In genomic region chr3:137853011-137853410, GRCm38 (mm10) we compare ENCODE assay signal across 8 mouse cellular contexts. TPM values are rescaled to one million over a fixed set of nuclear protein-coding genes. Genes with fewer than 3 reads are reported as not detected.
DNase-seq lines count a peak whose midpoint lies in the region; ATAC-seq lines count a peak whose summit lies in the region.
"Not testable (repeated sequence)": the region's sequence is repeated elsewhere in the genome, so short reads cannot be mapped to it uniquely, and the experiment has no call there.

No protein-coding gene starts in this region.

- not testable (repeated sequence) for H3K4me2 ChIP-seq in heart, embryonic 13.5 days; lung, embryonic 16.5 days (ENCODE audit: low read depth, low read length)

- not testable (repeated sequence) for H3K4me1 ChIP-seq in heart, embryonic 13.5 days; lung, embryonic 16.5 days (replicated peaks; ENCODE audit: control insufficient read depth, insufficient read depth, low read length)
- H3K4me1 ChIP-seq in megakaryocyte, embryonic 14.5 days, result peaks cover 17% of the 10 kb centered on the region; the same call in 1 of the 2 replicates

- H3K27ac ChIP-seq in heart, embryonic 13.5 days (replicated peaks), result peak overlapping the region; percentile 41; the same call in 1 of the 2 replicates
- H3K27ac ChIP-seq in lung, embryonic 16.5 days (ENCODE audit: low read length), result peak overlapping the region; percentile 5; the same call in 1 of the 2 replicates

- ATAC-seq in granulocyte monocyte progenitor cell, adult 5-6 weeks (replicated peaks; ENCODE audit: poor library complexity, severe bottlenecking), result peak; percentile 57
- ATAC-seq in heart, embryonic 13.5 days (ENCODE audit: extremely low read depth, insufficient number of reproducible peaks, low FRiP score, low TSS enrichment); lung, embryonic 16.5 days (ENCODE audit: low read depth): not testable (repeated sequence)
- ATAC-seq in inflammation-experienced regulatory T-cells, adult 6 months, result peak; percentile 46

- H3K36me3 ChIP-seq in heart, embryonic 13.5 days; lung, embryonic 16.5 days (ENCODE audit: control insufficient read depth, insufficient read depth, low read length); megakaryocyte, embryonic 14.5 days (replicated peaks; ENCODE audit: low read length); splenic B cell, adult 2 months (ENCODE audit: control insufficient read depth, insufficient read depth, low read length, poor library complexity, severe bottlenecking): not testable (repeated sequence)

- not testable (repeated sequence) for H3K9ac ChIP-seq in heart, embryonic 13.5 days; lung, embryonic 16.5 days (ENCODE audit: low read length)

- H3K9me3 ChIP-seq in heart, embryonic 13.5 days; lung, embryonic 16.5 days (ENCODE audit: control insufficient read depth, low read length): not testable (repeated sequence)
- H3K9me3 ChIP-seq in megakaryocyte, embryonic 14.5 days, result peaks cover 22% of the 10 kb centered on the region

- WGBS in heart, embryonic 13.5 days, result 64% methylated on average over 1 of the region's 1 CpGs
- WGBS in lung, embryonic 16.5 days, result 82% methylated on average over 1 of the region's 1 CpGs

- peak; percentile 25 for DNase-seq in T-cell, adult 2 months (ENCODE audit: low spot score)
- peak; percentile 38 for DNase-seq in naive thymus-derived CD4-positive, alpha-beta T cell, adult 2 months (ENCODE audit: low read depth)
- DNase-seq in splenic B cell, adult 2 months (ENCODE audit: low read depth, low spot score), result peak; percentile 48

- not testable (repeated sequence) for H3K27me3 ChIP-seq in heart, embryonic 13.5 days (replicated peaks); lung, embryonic 16.5 days (ENCODE audit: control insufficient read depth, insufficient read depth, low read depth, low read length); megakaryocyte, embryonic 14.5 days (replicated peaks); splenic B cell, adult 2 months (ENCODE audit: control insufficient read depth, insufficient read depth, low read length, poor library complexity, severe bottlenecking)

- not testable (repeated sequence) for H3K4me3 ChIP-seq in heart, embryonic 13.5 days; lung, embryonic 16.5 days (ENCODE audit: low read length)
- peak overlapping the region; percentile 12 for H3K4me3 ChIP-seq in megakaryocyte, embryonic 14.5 days (replicated peaks)

RNA-seq across cellular contexts. Expression of gene H2afz, which starts 11.3 kb away (rescaled TPM):
- 1,151 and 1,351 TPM in 2 replicates for total RNA-seq in granulocyte monocyte progenitor cell, adult 5-6 weeks (2014; fragmentation: Nextera tagmentation)
- total RNA-seq in granulocyte monocyte progenitor cell, adult 5-6 weeks (2017), result 1,517 and 1,875 TPM in 2 replicates
- 1,149 and 1,226 TPM in 2 replicates for polyA plus RNA-seq in heart, embryonic 13.5 days (2015; fragmentation: Nextera tagmentation; extraction: Ambion mirVana)
- polyA plus RNA-seq in inflammation-experienced regulatory T-cells, adult 6 months (2017; shearing (Covaris generic)), result 1,000 to 10,000 TPM; 1,209 to 2,935 (median 1,492) TPM
- 1,843 and 2,003 TPM in 2 replicates for polyA plus RNA-seq in lung, embryonic 16.5 days (2015; fragmentation: Nextera tagmentation; extraction: Ambion mirVana)
- polyA plus RNA-seq in megakaryocyte, embryonic 14.5 days (2012; ENCODE audit: insufficient read depth, low replicate concordance), result 1,556 and 2,515 TPM in 2 replicates

RNA-seq across cellular contexts. Expression of gene Dnajb14, which starts 14.5 kb away (rescaled TPM):
- total RNA-seq in granulocyte monocyte progenitor cell, adult 5-6 weeks (2014; fragmentation: Nextera tagmentation), result 6.2 and 7.4 TPM in 2 replicates
- 4.8 and 7.1 TPM in 2 replicates for total RNA-seq in granulocyte monocyte progenitor cell, adult 5-6 weeks (2017)
- 7.4 and 9.9 TPM in 2 replicates for polyA plus RNA-seq in heart, embryonic 13.5 days (2015; fragmentation: Nextera tagmentation; extraction: Ambion mirVana)
- 1 to 10 TPM; 4.5 to 6.1 (median 5.6) TPM for polyA plus RNA-seq in inflammation-experienced regulatory T-cells, adult 6 months (2017; shearing (Covaris generic))
- polyA plus RNA-seq in lung, embryonic 16.5 days (2015; fragmentation: Nextera tagmentation; extraction: Ambion mirVana), result 7.4 and 9.2 TPM in 2 replicates
- polyA plus RNA-seq in megakaryocyte, embryonic 14.5 days (2012; ENCODE audit: insufficient read depth, low replicate concordance), result 0.76 and 2.5 TPM in 2 replicates
